Mouse (Mus musculus) midbrain, embryonic 11.5 days (tissue): Measurements from ENCODE around the gene Nav3. TPM values are rescaled to one million over a fixed set of nuclear protein-coding genes. Genes with fewer than 3 reads are reported as not detected.

Experiments
- ATAC-seq: fragments of 200-750 bp; cut with Nextera tagmentation; 2 replicates; pipeline ENCODE4 v1.8.0; 2017; ENCODE audit warnings: moderate TSS enrichment, moderate library complexity; ENCODE audit not compliant: low FRiP score
- DNase-seq: peaks from one replicate; pipeline ENCODE4 v3.0.0; 2015; ENCODE audit warnings: low spot score; ENCODE audit errors: missing footprints
- H3K27ac ChIP-seq: fragments of 300-500 bp; sonication (generic); 2 replicates; pipeline ENCODE4 v1.5.1; 2014; ENCODE audit warnings: low read depth, low read length
- H3K27me3 ChIP-seq: fragments of 300-500 bp; sonication (generic); 2 replicates; pipeline ENCODE4 v1.6.1; 2014; ENCODE audit warnings: mild to moderate bottlenecking, low read length, moderate library complexity, mixed read lengths; ENCODE audit not compliant: control insufficient read depth, insufficient read depth
- H3K36me3 ChIP-seq: fragments of 300-500 bp; sonication (generic); 2 replicates; pipeline ENCODE4 v1.6.1; 2014; ENCODE audit warnings: mild to moderate bottlenecking, low read length, moderate library complexity, mixed read lengths; ENCODE audit not compliant: control insufficient read depth, insufficient read depth
- H3K4me1 ChIP-seq: fragments of 300-500 bp; sonication (generic); 2 replicates; pipeline ENCODE4 v1.6.1; 2014; ENCODE audit warnings: low read length; ENCODE audit not compliant: control insufficient read depth, insufficient read depth
- H3K4me2 ChIP-seq: fragments of 300-500 bp; sonication (generic); 2 replicates; pipeline ENCODE4 v1.6.1; 2014; ENCODE audit warnings: mild to moderate bottlenecking, moderate library complexity
- H3K4me3 ChIP-seq: fragments of 300-500 bp; sonication (generic); 2 replicates; pipeline ENCODE4 v1.5.1; 2014; ENCODE audit warnings: low read depth, low read length
- H3K9ac ChIP-seq: fragments of 300-500 bp; sonication (generic); 2 replicates; pipeline ENCODE4 v1.6.1; 2014; ENCODE audit warnings: low read length
- H3K9me3 ChIP-seq: fragments of 300-500 bp; sonication (generic); 2 replicates; pipeline ENCODE4 v1.6.1; 2016; ENCODE audit warnings: low read length; ENCODE audit not compliant: control insufficient read depth
- WGBS: fragments of 180-500 bp; shearing (Covaris S2); extraction: QIAGEN DNeasy Blood & Tissue Kit; methylation state at CpG from one replicate; pipeline ENCODE4 v1.1.7; 2014; 5-methylcytosine and 5-hydroxymethylcytosine counted together
- polyA plus RNA-seq: library from polyadenylated mRNA; unstranded; fragments of >200 nt; fragmentation: Nextera tagmentation; extraction: Ambion mirVana; gene quantifications from 2 replicates; pipeline ENCODE4 v1.2.1, GENCODE M21; 2014

Nav3 gene
- polyA plus RNA-seq, 1 experiment from 2014 or later: 7.9 TPM

DNA sequence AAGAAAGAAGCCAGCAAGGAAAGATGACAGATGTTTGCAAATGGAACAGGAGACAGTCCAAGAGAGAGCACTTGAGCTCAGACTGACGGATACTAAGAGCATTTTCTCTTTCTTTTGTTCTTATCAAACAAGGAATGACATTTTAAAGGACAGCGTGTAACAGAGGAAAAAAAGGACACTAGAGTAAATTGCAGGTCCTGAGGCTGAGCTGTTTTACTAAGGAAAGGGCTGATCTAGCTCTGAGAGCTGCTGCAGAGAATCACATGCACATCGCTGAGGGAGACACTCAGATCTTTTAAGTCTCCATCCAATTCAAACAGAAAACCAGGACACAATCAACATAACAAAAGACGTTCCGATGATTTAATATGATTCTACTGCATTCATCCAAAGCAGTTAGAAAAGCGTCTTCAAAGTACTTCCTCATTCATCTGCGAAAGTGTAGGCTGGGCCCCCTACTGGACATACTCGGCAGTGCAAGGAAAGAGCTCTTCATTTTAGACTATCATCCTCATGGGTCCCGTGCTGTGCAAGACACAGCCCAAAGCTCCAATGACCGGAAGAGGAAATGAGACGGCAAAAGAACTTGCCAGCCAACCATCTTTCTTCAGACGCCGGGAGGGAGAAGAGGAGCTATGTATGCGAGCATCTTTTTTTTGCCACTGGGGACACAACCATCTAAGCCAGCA, 791.2 kb downstream of the Nav3 start:
- H3K4me3 ChIP-seq: 0 out of 2 replicates have a peak overlapping the region, but pooled peaks have one; percentile 6
- no peak overlapping the region for H3K9ac ChIP-seq
- no peaks in the 10 kb centered on the region for H3K4me1 ChIP-seq
- DNase-seq: peak; percentile 98
- H3K9me3 ChIP-seq: no peaks in the 10 kb centered on the region
- ATAC-seq: peak; percentile 70
- WGBS: 35% methylated on average over 14 of the region's 14 CpGs
- H3K4me2 ChIP-seq: peak overlapping the region; percentile 26
- H3K36me3 ChIP-seq: no peaks in the 10 kb centered on the region
- no peaks in the 10 kb centered on the region for H3K27me3 ChIP-seq
- H3K27ac ChIP-seq: no peak overlapping the region

DNA sequence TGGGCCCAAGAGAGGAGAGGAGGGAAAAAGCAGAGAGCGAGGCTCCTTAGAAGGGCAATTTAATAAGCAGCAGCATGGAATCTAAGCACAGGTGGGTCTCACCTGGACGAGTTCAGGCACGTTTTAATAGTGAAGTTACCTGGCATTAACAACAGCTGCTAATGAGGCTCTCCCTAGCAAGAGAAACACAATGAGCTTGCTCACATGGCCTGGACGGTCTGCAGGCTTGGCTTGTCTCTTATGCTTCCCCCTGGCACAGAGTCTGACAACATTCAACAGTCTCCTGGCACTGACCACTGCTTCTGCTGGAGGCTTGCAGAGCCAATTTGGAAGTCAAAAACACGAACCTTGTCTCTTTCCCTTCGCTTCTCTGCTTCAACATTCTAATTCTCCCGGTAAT, 804.5 kb downstream of the Nav3 start:
- no peak overlapping the region for H3K4me3 ChIP-seq
- 73% methylated on average over 7 of the region's 7 CpGs for WGBS
- no peak overlapping the region for H3K9ac ChIP-seq
- no peaks in the 10 kb centered on the region for H3K4me1 ChIP-seq
- no peaks in the 10 kb centered on the region for H3K36me3 ChIP-seq
- H3K9me3 ChIP-seq: no peaks in the 10 kb centered on the region
- no peaks in the 10 kb centered on the region for H3K27me3 ChIP-seq
- no peak overlapping the region for H3K27ac ChIP-seq
- H3K4me2 ChIP-seq: no peak overlapping the region
- no peak for ATAC-seq
- DNase-seq: no peak

- Histone ChIP-seq H3K36me3 (no peaks in the 10 kb centered on the region), H3K4me2 (no peak overlapping the region), H3K27ac (no peak overlapping the region), H3K4me1 (no peaks in the 10 kb centered on the region), H3K9ac (no peak overlapping the region), H3K27me3 (no peaks in the 10 kb centered on the region), H3K9me3 (no peaks in the 10 kb centered on the region), H3K4me3 (no peak overlapping the region)
- ATAC-seq (no peak), DNase-seq (no peak)
- WGBS: 93% methylated on average over 3 of the region's 3 CpGs
Observed at GRCm38 (mm10) chr10:109643598-109643997, 812.4 kb downstream of the Nav3 start.

GRCm38 (mm10) chr10:109641806-109642205, 814.2 kb downstream of the Nav3 start:
- H3K4me2 ChIP-seq: no peak overlapping the region
- WGBS: 81% methylated on average over 7 of the region's 7 CpGs
- ATAC-seq (no peak), DNase-seq (no peak)
- no peak overlapping the region for H3K4me3 ChIP-seq
- H3K4me1 ChIP-seq: no peaks in the 10 kb centered on the region
- H3K9me3 ChIP-seq: no peaks in the 10 kb centered on the region
- no peaks in the 10 kb centered on the region for H3K27me3 ChIP-seq
- H3K9ac ChIP-seq: no peak overlapping the region
- no peak overlapping the region for H3K27ac ChIP-seq
- H3K36me3 ChIP-seq: no peaks in the 10 kb centered on the region

DNA sequence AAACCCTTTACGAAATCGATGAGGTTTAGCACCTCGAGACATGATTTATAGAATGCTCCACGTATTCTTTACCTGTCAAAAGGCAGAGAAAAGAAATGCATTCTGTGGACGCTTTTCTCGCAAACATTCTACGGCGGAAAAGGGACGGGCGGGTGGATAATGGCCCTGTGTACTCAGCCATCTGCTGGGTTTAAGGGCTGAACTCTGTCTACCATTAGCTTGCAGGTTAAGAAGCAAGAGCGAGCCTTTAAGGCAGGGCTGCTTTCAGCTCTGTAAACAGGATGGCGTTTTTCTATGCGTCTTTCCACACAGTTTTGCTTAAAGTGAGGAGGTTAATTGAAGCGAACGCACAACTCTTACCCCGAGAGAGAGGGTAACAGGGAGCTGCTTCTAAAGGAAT, 818.3 kb downstream of the Nav3 start:
- ATAC-seq (no peak), DNase-seq (no peak)
- Histone ChIP-seq H3K4me2 (no peak overlapping the region), H3K9me3 (no peaks in the 10 kb centered on the region), H3K27ac (no peak overlapping the region), H3K4me1 (no peaks in the 10 kb centered on the region), H3K4me3 (no peak overlapping the region), H3K36me3 (no peaks in the 10 kb centered on the region), H3K27me3 (no peaks in the 10 kb centered on the region), H3K9ac (no peak overlapping the region)
- WGBS: 85% methylated on average over 16 of the region's 16 CpGs
